Mouse (Mus musculus) thymus, adult 2 months (tissue): Measurements from ENCODE around the gene Tenm2.

Experiments used
- CTCF ChIP-seq: fragments of 200-500 bp; IDR thresholded peaks from 2 replicates; pipeline ENCODE4 v1.5.1; 2012; ENCODE audit warnings: mild to moderate bottlenecking, control low read depth, low read length, moderate library complexity, borderline replicate concordance; ENCODE audit not compliant: control insufficient read depth, poor library complexity, insufficient read depth; ENCODE audit errors: extremely low read depth
- POLR2A ChIP-seq: fragments of 200-500 bp; IDR thresholded peaks from 2 replicates; pipeline ENCODE4 v1.6.1; 2012; ENCODE audit warnings: mild to moderate bottlenecking, low read length, control low read depth, moderate library complexity; ENCODE audit not compliant: control insufficient read depth, poor library complexity, insufficient read depth; ENCODE audit errors: extremely low read depth

DNA sequence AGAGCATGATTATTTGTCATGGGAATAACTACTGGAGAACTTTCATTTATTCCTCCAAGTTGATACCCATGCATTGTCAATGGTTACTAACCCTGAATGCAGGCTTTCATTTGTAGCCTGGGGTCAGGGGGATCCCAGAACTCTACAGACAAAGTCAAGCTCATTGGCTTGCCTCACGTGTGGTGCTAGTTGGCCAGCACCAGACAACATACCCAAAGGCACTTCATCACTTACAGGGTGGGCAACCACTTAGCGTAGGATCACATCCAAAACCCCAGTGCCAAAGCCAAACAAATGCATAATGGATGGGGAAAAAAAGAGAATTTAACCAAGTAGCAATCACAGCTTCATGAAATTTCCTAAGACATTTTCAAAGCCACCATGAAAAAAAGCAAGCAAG is 261.6 kb downstream of the Tenm2 start:
- TF ChIP-seq CTCF (no peak), POLR2A (no peak)
